Mouse (Mus musculus): ENCODE measurements at regions not wholly inside any gene's neighbourhood (a gene's known extent, or its start where the extent isn't known, plus 50 kb on each side); places are given as distances from the start of the nearest gene placed in this dataset.

DNA sequence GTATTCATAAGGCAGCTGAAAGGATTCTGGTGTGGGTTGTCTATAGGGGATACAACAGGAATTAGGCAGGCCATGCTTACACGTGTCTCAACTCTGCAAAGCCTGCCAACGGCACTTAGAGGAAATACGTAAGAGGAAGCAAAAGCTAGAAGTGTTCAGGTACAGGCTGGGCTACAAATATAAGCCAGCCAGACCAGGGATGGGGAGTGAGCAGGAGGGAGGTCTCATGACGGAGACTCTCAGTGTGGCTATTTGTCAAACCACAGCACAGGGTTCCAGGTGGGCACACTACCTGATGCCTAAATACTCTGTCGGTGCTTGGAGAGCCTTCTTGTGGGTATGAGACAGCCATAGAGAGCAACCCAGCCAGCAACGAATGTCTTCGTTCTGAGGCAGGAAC lies 210.1 kb downstream of the Zfp36l1 start:
- no peak for TF ChIP-seq CTCF (IDR thresholded peaks at IDR 0.05; ENCODE audit: low read depth, low read length)
- TF ChIP-seq POLR2A (IDR thresholded peaks at IDR 0.05; ENCODE audit: extremely low read depth, insufficient read depth, low read length) = no peak
- no peak for DNase-seq (ENCODE audit: extremely low read depth, low read depth, low spot score)
- no peaks in the 10 kb centered on the region for H3K36me3 ChIP-seq (ENCODE audit: control insufficient read depth, insufficient read depth, low read length)
- 77% methylated on average over 7 of the region's 7 CpGs for WGBS
- H3K79me2 ChIP-seq (ENCODE audit: control insufficient read depth, insufficient read depth, low read length) = no peaks in the 10 kb centered on the region
- peaks cover 7% of the 10 kb centered on the region for H3K4me1 ChIP-seq (ENCODE audit: control insufficient read depth, insufficient read depth, low read length)
- H3K4me3 ChIP-seq (ENCODE audit: insufficient read depth, low read depth, low read length) = no peak overlapping the region
- peak overlapping the region; percentile 55 for H3K27ac ChIP-seq (replicated peaks; ENCODE audit: insufficient read depth, low read depth, low read length)
- H3K27me3 ChIP-seq (ENCODE audit: control insufficient read depth, insufficient read depth, low read length) = no peaks in the 10 kb centered on the region
- no peak overlapping the region for H3K9ac ChIP-seq (ENCODE audit: low read depth, low read length)

DNA sequence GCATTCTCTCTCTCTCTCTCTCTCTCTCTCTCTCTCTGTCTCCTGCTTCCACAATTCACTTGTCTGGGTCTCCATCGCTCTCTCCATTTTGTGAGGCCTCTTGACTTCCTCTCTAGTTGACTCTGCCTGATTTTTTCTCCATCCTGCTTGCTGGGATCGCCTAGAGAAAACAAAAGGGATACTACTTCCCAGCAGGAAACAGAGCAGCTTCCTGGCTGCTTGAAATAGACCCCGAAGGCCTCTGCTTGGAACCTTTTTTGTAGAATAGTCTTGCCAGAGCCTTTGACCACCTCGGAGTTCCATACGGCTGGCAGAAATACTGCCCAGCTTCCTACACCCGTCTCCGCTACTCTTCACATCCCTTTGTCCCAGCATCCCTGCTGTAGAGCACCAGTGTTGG lies 210.7 kb downstream of the Zfp36l1 start:
- H3K4me3 ChIP-seq (ENCODE audit: insufficient read depth, low read depth, low read length) = no peak overlapping the region
- H3K27ac ChIP-seq (replicated peaks; ENCODE audit: insufficient read depth, low read depth, low read length) = peak overlapping the region; percentile 55
- no peaks in the 10 kb centered on the region for H3K79me2 ChIP-seq (ENCODE audit: control insufficient read depth, insufficient read depth, low read length)

DNA sequence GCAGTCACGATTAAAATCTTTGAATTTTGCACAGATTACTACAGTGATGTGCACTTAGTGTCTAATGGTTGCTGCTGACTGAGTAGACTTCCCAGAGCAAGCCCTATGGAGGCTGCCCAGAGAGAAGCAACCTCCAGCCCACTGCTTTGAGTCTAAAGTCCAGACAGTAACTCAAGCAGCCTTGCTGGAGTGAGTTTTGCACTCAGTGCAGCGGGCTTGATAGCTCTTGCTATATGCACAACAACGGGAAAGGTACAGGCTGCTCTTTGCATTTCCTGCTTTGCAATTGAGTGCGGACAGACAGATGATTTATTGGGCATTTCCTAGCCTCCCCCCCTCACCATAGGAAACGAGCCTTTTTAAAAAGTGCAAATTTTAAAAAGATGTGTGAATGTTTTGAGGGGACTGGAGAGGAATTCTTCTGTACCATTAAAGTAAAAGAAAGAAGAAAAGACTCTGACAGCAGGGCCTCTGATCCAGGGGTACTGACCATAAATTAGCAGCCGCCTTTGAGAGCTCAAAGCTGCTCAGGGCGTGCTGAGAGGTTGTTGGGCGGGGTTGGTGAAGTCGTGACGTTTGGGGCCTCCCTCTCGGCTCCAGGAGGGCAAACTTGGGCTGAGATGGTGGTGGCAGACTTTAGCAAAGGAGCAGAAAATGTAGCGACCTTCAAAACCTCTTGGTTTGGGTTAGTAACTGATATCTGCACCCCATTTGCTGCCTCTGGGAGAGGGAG lies 214.4 kb downstream of the Zfp36l1 start:
- no peaks in the 10 kb centered on the region for H3K27me3 ChIP-seq (ENCODE audit: control insufficient read depth, insufficient read depth, low read length)
- H3K4me3 ChIP-seq (ENCODE audit: insufficient read depth, low read depth, low read length) = no peak overlapping the region
- TF ChIP-seq CTCF (IDR thresholded peaks at IDR 0.05; ENCODE audit: low read depth, low read length) (no peak), POLR2A (IDR thresholded peaks at IDR 0.05; ENCODE audit: extremely low read depth, insufficient read depth, low read length) (no peak)
- H3K79me2 ChIP-seq (ENCODE audit: control insufficient read depth, insufficient read depth, low read length) = no peaks in the 10 kb centered on the region
- no peak for DNase-seq (ENCODE audit: extremely low read depth, low read depth, low spot score)
- peaks cover 2% of the 10 kb centered on the region; the same call in 1 of the 2 replicates for H3K4me1 ChIP-seq (ENCODE audit: control insufficient read depth, insufficient read depth, low read length)
- no peak overlapping the region for H3K27ac ChIP-seq (replicated peaks; ENCODE audit: insufficient read depth, low read depth, low read length)
- H3K36me3 ChIP-seq (ENCODE audit: control insufficient read depth, insufficient read depth, low read length) = no peaks in the 10 kb centered on the region
- no peak overlapping the region for H3K9ac ChIP-seq (ENCODE audit: low read depth, low read length)
- 67% methylated on average over 12 of the region's 12 CpGs for WGBS

More for the DNA sequence above, 210.7 kb downstream of the Zfp36l1 start:
- H3K27me3 ChIP-seq (ENCODE audit: control insufficient read depth, insufficient read depth, low read length) = no peaks in the 10 kb centered on the region
- H3K36me3 ChIP-seq (ENCODE audit: control insufficient read depth, insufficient read depth, low read length) = no peaks in the 10 kb centered on the region
- 77% methylated on average over 7 of the region's 7 CpGs for WGBS
- TF ChIP-seq CTCF (IDR thresholded peaks at IDR 0.05; ENCODE audit: low read depth, low read length) = no peak
- TF ChIP-seq POLR2A (IDR thresholded peaks at IDR 0.05; ENCODE audit: extremely low read depth, insufficient read depth, low read length) = no peak
- H3K4me1 ChIP-seq (ENCODE audit: control insufficient read depth, insufficient read depth, low read length) = peaks cover 8% of the 10 kb centered on the region
- no peak for DNase-seq (ENCODE audit: extremely low read depth, low read depth, low spot score)
- H3K9ac ChIP-seq (ENCODE audit: low read depth, low read length) = no peak overlapping the region

DNA sequence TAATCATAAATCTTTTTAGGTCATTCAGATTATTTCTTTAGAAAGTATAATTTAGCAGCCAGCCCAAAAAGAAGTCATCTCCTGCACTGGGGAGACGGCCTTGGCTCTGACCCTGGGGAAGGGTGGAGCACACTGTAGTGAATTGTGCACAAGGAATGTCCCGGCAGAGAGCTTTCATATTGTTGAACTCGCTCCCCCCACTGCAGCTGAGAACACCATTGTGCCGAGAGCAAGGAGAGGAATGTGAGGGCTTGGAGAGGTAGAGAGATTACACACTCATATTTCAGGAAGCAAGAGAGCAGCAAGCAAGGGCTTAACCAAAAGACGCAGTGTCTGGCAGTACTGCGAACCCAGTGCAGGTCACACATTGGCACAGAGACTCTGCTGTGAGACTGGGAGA lies 216.8 kb downstream of the Zfp36l1 start:
- H3K36me3 ChIP-seq (ENCODE audit: control insufficient read depth, insufficient read depth, low read length) = no peaks in the 10 kb centered on the region
- no peak overlapping the region for H3K4me3 ChIP-seq (ENCODE audit: insufficient read depth, low read depth, low read length)
- H3K4me1 ChIP-seq (ENCODE audit: control insufficient read depth, insufficient read depth, low read length) = 0 out of 2 replicates have a peak, but pooled peaks cover 2% of the 10 kb centered on the region
- H3K9ac ChIP-seq (ENCODE audit: low read depth, low read length) = no peak overlapping the region
- H3K27ac ChIP-seq (replicated peaks; ENCODE audit: insufficient read depth, low read depth, low read length) = no peak overlapping the region
- DNase-seq (ENCODE audit: extremely low read depth, low read depth, low spot score) = no peak
- WGBS = 76% methylated on average over 6 of the region's 6 CpGs
- no peaks in the 10 kb centered on the region for H3K27me3 ChIP-seq (ENCODE audit: control insufficient read depth, insufficient read depth, low read length)
- TF ChIP-seq POLR2A (IDR thresholded peaks at IDR 0.05; ENCODE audit: extremely low read depth, insufficient read depth, low read length) = no peak
- no peak for TF ChIP-seq CTCF (IDR thresholded peaks at IDR 0.05; ENCODE audit: low read depth, low read length)
- H3K79me2 ChIP-seq (ENCODE audit: control insufficient read depth, insufficient read depth, low read length) = no peaks in the 10 kb centered on the region

DNA sequence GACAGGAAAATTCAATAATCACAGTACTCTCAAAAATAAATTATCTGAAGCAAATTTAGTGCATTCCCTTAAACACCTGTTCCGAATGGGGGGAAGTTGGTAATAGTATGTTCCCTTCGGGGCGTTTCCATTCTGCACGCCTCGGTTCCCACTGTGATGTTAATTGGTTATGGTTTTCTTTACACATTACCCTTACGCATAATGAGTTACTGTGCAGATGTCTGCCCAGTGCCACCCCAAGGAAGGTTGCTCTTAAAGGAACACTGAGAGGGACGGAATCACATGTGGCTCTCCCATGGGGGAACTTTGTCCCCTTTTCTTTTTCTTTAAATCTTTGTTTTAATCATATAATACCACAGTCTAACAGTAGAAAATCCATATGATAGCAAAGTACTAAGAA lies 217.5 kb downstream of the Zfp36l1 start:
- no peaks in the 10 kb centered on the region for H3K79me2 ChIP-seq (ENCODE audit: control insufficient read depth, insufficient read depth, low read length)
- WGBS = 96% methylated on average over 7 of the region's 7 CpGs
- no peaks in the 10 kb centered on the region for H3K36me3 ChIP-seq (ENCODE audit: control insufficient read depth, insufficient read depth, low read length)
- DNase-seq (ENCODE audit: extremely low read depth, low read depth, low spot score) = no peak
- H3K4me1 ChIP-seq (ENCODE audit: control insufficient read depth, insufficient read depth, low read length) = 0 out of 2 replicates have a peak, but pooled peaks cover 2% of the 10 kb centered on the region
- H3K9ac ChIP-seq (ENCODE audit: low read depth, low read length) = no peak overlapping the region
- H3K27ac ChIP-seq (replicated peaks; ENCODE audit: insufficient read depth, low read depth, low read length) = no peak overlapping the region
- TF ChIP-seq POLR2A (IDR thresholded peaks at IDR 0.05; ENCODE audit: extremely low read depth, insufficient read depth, low read length) (no peak), CTCF (IDR thresholded peaks at IDR 0.05; ENCODE audit: low read depth, low read length) (no peak)
- H3K27me3 ChIP-seq (ENCODE audit: control insufficient read depth, insufficient read depth, low read length) = no peaks in the 10 kb centered on the region
- no peak overlapping the region for H3K4me3 ChIP-seq (ENCODE audit: insufficient read depth, low read depth, low read length)

DNA sequence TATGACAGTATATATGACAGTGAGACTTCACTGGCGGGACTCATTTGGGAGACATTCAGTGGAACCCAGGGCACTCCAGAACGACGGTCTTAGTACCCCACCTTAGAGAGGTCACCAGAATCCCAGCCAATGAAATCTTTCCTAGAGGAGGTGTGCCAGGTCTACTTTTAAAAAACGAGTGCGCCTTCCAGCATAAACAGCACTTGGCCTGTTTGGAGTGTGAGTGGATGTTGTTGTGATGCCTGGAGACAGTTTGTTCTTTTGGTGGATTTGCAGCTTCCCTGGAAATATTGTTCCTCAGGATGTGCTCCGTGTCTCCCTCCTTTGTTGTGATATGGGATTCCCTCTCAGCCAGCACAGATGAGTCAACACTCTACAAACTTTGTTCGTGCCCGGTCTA lies 219.9 kb downstream of the Zfp36l1 start:
- no peaks in the 10 kb centered on the region for H3K79me2 ChIP-seq (ENCODE audit: control insufficient read depth, insufficient read depth, low read length)
- no peak overlapping the region for H3K9ac ChIP-seq (ENCODE audit: low read depth, low read length)
- peaks cover 5% of the 10 kb centered on the region; the same call in 1 of the 2 replicates for H3K4me1 ChIP-seq (ENCODE audit: control insufficient read depth, insufficient read depth, low read length)
- no peaks in the 10 kb centered on the region for H3K27me3 ChIP-seq (ENCODE audit: control insufficient read depth, insufficient read depth, low read length)
- H3K27ac ChIP-seq (replicated peaks; ENCODE audit: insufficient read depth, low read depth, low read length) = no peak overlapping the region
- DNase-seq (ENCODE audit: extremely low read depth, low read depth, low spot score) = no peak
- TF ChIP-seq POLR2A (IDR thresholded peaks at IDR 0.05; ENCODE audit: extremely low read depth, insufficient read depth, low read length) (no peak), CTCF (IDR thresholded peaks at IDR 0.05; ENCODE audit: low read depth, low read length) (no peak)
- H3K4me3 ChIP-seq (ENCODE audit: insufficient read depth, low read depth, low read length) = no peak overlapping the region
- WGBS = 83% methylated on average over 8 of the region's 8 CpGs
- H3K36me3 ChIP-seq (ENCODE audit: control insufficient read depth, insufficient read depth, low read length) = no peaks in the 10 kb centered on the region
